Mouse (Mus musculus) kidney, adult 2 months (tissue): ENCODE results near the gene Pcca.

Source experiments
- CTCF ChIP-seq: fragments of 200-500 bp; conservative IDR thresholded peaks from 2 replicates; pipeline ENCODE4 v1.5.1; 2011; ENCODE audit warnings: low read depth, mild to moderate bottlenecking, control low read depth, low read length, moderate library complexity, mixed read lengths; ENCODE audit not compliant: insufficient read depth, insufficient read length
- POLR2A ChIP-seq: fragments of 200-500 bp; IDR thresholded peaks from one replicate; pipeline ENCODE4 v1.6.1; 2011; ENCODE audit warnings: low read depth, low read length, control low read depth

GRCm38 (mm10) chr14:122528475-122528874 is 5.6 kb upstream of the Pcca start:
- TF ChIP-seq CTCF (no peak), POLR2A (no peak)
